Mouse (Mus musculus) forebrain, embryonic 16.5 days (tissue): ENCODE data around the gene Gm28308. TPM values are rescaled to one million over a fixed set of nuclear protein-coding genes. Genes with fewer than 3 reads are reported as not detected.

Experiments used
- ATAC-seq: fragments of 200-750 bp; cut with Nextera tagmentation; 2 replicates; pipeline ENCODE4 v1.8.0; 2017; ENCODE audit warnings: mild to moderate bottlenecking, moderate library complexity
- H3K27ac ChIP-seq: fragments of 300-500 bp; sonication (generic); 2 replicates; pipeline ENCODE4 v1.5.1; 2014; ENCODE audit warnings: low read length, control low read depth
- H3K27me3 ChIP-seq: fragments of 300-500 bp; sonication (generic); replicated peaks from 2 replicates; pipeline ENCODE4 v1.6.1; 2014; ENCODE audit warnings: low read length; ENCODE audit not compliant: control insufficient read depth, insufficient read depth
- H3K36me3 ChIP-seq: fragments of 300-500 bp; sonication (generic); 2 replicates; pipeline ENCODE4 v1.6.1; 2014; ENCODE audit not compliant: control insufficient read depth, insufficient read depth
- H3K4me1 ChIP-seq: fragments of 300-500 bp; sonication (generic); replicated peaks from 2 replicates; pipeline ENCODE4 v1.6.1; 2014; ENCODE audit warnings: low read length; ENCODE audit not compliant: control insufficient read depth, insufficient read depth
- H3K4me2 ChIP-seq: fragments of 300-500 bp; sonication (generic); 2 replicates; pipeline ENCODE4 v1.6.1; 2014; ENCODE audit warnings: mild to moderate bottlenecking, low read length, control low read depth
- H3K4me3 ChIP-seq: fragments of 300-500 bp; sonication (generic); replicated peaks from 2 replicates; pipeline ENCODE4 v1.5.1; 2014; ENCODE audit warnings: mild to moderate bottlenecking, low read length, control low read depth
- H3K9ac ChIP-seq: fragments of 300-500 bp; sonication (generic); replicated peaks from 2 replicates; pipeline ENCODE4 v1.6.1; 2014; ENCODE audit warnings: low read depth, low read length, control low read depth
- H3K9me3 ChIP-seq: fragments of 300-500 bp; sonication (generic); 2 replicates; pipeline ENCODE4 v1.6.1; 2016; ENCODE audit warnings: low read length; ENCODE audit not compliant: control insufficient read depth
- WGBS: fragments of 180-500 bp; shearing (Covaris S2); extraction: QIAGEN DNeasy Blood & Tissue Kit; methylation state at CpG from one replicate; pipeline ENCODE4 v1.1.7; 2014; 5-methylcytosine and 5-hydroxymethylcytosine counted together
- polyA plus RNA-seq: library from polyadenylated mRNA; unstranded; fragments of >200 nt; fragmentation: Nextera tagmentation; extraction: Ambion mirVana; gene quantifications from 2 replicates; pipeline ENCODE4 v1.2.1, GENCODE M21; 2015

Gm28308 gene
- polyA plus RNA-seq, 1 experiment from 2014 or later = not detected

DNA sequence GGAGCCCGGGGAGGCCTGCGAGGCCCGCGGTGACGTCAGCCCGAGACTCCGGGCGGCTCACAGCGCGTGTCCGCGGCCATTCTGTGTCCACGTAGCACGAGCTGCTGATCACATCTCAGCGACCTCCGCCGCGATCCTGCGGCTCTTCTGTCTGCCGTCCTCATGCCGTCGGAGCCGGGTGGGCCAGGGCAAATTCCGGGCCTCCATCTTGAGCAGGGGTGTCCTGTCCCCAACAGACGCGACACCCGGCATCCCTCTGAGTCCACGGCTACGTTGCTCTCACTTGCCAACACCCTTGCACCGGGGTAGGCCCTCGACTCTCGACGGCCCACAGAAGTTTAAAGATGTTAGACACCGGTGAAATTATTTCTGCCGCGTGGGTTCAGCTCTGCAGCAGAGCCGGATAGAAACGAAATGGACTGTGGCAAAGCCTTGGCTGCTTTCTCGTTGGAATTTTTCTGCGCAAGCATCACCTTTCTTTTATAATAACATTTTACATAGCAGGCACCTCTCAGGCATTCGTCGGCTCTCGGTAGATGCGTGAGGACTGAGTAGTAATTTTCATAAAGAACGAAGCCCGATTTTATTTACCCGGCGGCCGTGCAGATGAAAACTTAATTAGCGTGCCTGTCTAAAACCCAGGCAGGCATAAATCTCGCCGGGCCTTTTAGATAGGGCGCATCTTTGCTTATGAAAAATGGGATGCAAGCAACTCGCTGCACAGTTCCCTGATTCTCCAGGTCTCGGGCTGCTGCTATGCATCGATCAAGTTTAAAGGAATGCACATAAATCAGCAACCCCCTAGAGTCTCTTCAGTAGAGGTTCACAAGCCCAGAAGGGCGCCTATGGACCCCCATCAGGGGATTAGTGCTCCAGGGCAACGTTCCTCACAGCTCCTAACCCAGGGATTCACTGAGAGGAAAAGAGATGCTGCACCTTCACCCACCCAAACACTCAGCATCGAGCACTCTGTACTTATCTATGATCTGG is 40.7 kb upstream of the Gm28308 start:
- H3K4me3 ChIP-seq = no peak overlapping the region
- H3K9me3 ChIP-seq = no peaks in the 10 kb centered on the region
- H3K36me3 ChIP-seq = no peaks in the 10 kb centered on the region
- peaks cover 76% of the 10 kb centered on the region for H3K27me3 ChIP-seq
- no peak for ATAC-seq
- H3K9ac ChIP-seq = no peak overlapping the region
- H3K4me1 ChIP-seq = peaks cover 4% of the 10 kb centered on the region; the same call in 1 of the 2 replicates
- no peak overlapping the region for H3K27ac ChIP-seq
- no peak overlapping the region for H3K4me2 ChIP-seq
- under 1% methylated on average over 59 of the region's 59 CpGs for WGBS

DNA sequence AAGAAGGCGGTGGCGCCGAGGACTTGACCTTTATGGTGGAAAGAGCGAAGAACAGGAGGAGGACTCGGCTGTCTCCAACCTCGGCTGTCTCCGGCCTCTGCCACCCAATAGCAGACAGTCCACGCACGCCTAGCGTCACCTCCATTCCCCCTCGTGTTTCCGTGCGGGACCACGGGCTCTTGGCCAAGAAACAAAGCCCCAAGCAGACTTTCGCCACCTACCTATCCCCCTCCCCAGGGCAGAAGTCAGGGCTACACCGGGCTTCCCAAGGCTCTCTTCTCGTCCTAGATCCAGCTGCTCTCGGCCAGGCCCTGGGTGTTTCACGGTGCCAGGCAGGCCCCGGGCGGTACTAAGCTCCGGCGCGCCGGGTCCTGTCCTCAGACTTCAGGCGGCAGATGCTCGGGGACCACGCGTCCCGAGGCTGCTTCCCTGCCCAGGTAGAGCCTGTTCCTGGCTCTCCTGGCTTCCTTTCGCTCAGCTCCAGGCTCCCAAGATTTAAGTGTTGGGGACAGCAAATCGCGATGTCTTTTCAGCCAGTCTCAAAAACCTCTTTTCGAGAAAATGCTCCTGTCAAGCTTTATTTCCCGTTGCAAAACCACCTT is 39.7 kb upstream of the Gm28308 start:
- H3K4me3 ChIP-seq = no peak overlapping the region
- H3K9me3 ChIP-seq = no peaks in the 10 kb centered on the region
- no peak for ATAC-seq
- H3K36me3 ChIP-seq = no peaks in the 10 kb centered on the region
- H3K27me3 ChIP-seq = peaks cover 77% of the 10 kb centered on the region
- H3K27ac ChIP-seq = no peak overlapping the region
- H3K4me1 ChIP-seq = peaks cover 4% of the 10 kb centered on the region; the same call in 1 of the 2 replicates
- H3K9ac ChIP-seq = no peak overlapping the region
- no peak overlapping the region for H3K4me2 ChIP-seq
- under 1% methylated on average over 35 of the region's 35 CpGs for WGBS

DNA sequence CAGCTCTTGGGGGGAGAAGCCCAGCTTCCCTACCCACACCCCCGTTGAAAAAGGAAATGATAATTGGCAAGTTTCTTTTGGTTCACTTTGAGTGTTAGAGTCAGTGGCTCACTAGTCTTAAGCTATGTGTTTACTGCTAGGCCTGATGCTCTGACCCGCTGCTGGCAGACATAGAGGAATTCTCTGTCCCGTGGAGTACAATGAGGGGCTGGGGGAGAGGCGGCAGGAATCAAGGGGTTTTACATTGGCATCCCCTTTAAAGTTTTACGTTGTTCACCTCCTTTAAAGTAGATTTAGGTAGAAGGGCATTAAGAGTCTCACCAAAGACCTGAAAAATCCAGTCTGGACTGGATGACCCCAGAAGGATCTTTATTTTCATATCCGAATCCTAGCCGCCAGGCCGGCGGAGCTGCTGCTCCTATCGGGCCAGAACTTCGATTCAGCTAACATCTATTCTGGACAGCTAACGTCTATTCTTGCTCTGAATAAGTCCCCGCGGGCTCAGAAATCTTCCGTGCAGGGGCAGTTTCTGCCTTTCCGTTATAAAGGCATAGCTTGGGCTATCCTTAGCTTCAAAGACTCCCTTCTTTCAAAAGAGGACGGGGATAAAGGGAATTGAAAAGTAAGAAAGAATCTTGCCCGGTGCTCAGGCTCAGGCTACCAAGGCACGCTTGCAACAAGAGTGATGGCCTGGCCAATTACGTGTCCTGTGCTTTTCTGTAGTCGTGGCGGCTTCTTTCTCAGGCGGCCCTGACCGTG is 39.1 kb upstream of the Gm28308 start:
- no peaks in the 10 kb centered on the region for H3K36me3 ChIP-seq
- 1% methylated on average over 24 of the region's 24 CpGs for WGBS
- no peak overlapping the region for H3K4me3 ChIP-seq
- no peaks in the 10 kb centered on the region for H3K9me3 ChIP-seq
- no peak overlapping the region for H3K9ac ChIP-seq
- H3K27me3 ChIP-seq = peaks cover 77% of the 10 kb centered on the region
- H3K4me2 ChIP-seq = no peak overlapping the region
- no peak overlapping the region for H3K27ac ChIP-seq
- peaks cover 4% of the 10 kb centered on the region; the same call in 1 of the 2 replicates for H3K4me1 ChIP-seq
- ATAC-seq = no peak

DNA sequence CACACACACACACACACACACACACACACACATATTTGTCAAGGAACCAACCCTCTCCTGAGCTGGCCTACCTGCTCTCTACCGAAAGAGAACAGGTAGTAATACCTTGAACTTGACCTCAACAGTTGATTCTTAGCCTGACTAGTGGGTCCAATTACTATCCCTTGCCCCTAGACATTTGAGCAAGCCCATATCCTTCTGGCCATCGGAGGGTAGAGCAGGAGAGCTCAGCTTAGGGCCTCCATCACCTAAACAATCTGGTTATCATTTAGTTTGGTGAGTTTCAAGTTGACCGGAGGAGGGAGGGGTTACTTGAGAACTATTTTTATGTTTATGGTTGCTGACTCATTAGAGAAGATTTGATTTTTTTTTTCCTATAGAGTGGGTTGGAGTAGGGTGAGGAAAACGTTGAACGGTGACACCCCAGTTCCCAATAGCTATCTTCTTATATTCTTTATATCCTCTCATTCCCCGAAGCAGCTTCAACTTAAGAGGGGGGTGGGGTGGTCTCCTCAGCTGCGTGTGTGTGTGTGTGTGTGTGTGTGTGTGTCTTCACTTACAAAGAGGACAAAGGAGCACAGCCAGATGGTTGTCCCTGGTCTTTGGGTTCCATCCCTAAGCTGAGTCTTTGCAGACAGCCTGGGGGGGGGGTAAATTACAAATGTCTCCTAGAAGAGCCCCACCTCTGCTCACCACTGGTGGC is 38.2 kb upstream of the Gm28308 start:
- H3K4me1 ChIP-seq = peaks cover 4% of the 10 kb centered on the region; the same call in 1 of the 2 replicates
- 8% methylated on average over 7 of the region's 7 CpGs for WGBS
- H3K4me2 ChIP-seq = no peak overlapping the region
- no peak overlapping the region for H3K9ac ChIP-seq
- H3K27me3 ChIP-seq = peaks cover 77% of the 10 kb centered on the region
- H3K9me3 ChIP-seq = no peaks in the 10 kb centered on the region
- no peaks in the 10 kb centered on the region for H3K36me3 ChIP-seq
- ATAC-seq = no peak
- no peak overlapping the region for H3K27ac ChIP-seq
- H3K4me3 ChIP-seq = no peak overlapping the region

DNA sequence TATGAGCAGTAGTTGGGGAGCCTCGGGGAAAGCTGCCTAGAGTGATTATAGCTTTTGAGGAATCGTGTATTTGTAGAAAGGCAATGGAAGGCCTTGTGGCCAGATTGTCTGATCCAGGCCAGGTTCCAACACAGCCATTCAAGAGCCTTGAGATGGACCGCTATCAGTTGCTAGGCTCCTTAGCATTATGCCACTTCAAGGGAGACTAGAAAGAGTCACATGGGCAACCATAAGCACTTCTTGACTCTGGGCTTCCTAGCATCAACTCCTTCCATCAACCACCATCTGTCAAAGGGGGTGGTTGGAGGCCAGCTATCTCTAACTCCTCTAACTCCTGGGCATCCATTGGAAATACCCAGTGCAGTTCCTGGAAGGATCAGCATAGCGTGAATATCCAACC is 36.7 kb upstream of the Gm28308 start:
- WGBS = 1% methylated on average over 4 of the region's 4 CpGs
- no peak for ATAC-seq

DNA sequence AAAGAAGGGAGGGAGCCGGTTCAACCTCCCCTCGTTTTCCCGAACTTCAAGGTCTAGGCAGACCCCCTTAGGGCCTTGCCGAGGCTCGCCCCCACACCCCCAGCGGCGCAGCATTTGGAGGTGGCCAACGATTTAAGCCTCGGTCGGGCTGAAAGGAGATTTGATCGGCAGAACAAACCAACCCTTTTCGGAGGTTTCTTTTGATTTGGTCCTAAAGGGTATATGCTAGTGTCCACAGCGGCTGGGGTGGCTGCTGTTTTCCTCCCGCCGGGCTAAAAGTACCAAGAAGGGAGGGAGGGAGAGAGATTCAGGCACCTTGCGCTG is 36.2 kb upstream of the Gm28308 start:
- peaks cover 4% of the 10 kb centered on the region; the same call in 1 of the 2 replicates for H3K4me1 ChIP-seq
- peaks cover 86% of the 10 kb centered on the region for H3K27me3 ChIP-seq
- no peak overlapping the region for H3K4me2 ChIP-seq
- H3K36me3 ChIP-seq = no peaks in the 10 kb centered on the region
- no peak for ATAC-seq
- no peak overlapping the region for H3K9ac ChIP-seq
- H3K27ac ChIP-seq = no peak overlapping the region
- WGBS = under 1% methylated on average over 16 of the region's 16 CpGs
- no peaks in the 10 kb centered on the region for H3K9me3 ChIP-seq
- H3K4me3 ChIP-seq = no peak overlapping the region

More for the DNA sequence above, 36.7 kb upstream of the Gm28308 start:
- H3K9ac ChIP-seq = no peak overlapping the region
- H3K9me3 ChIP-seq = no peaks in the 10 kb centered on the region
- no peak overlapping the region for H3K4me2 ChIP-seq
- H3K4me1 ChIP-seq = peaks cover 4% of the 10 kb centered on the region; the same call in 1 of the 2 replicates
- no peaks in the 10 kb centered on the region for H3K36me3 ChIP-seq
- no peak overlapping the region for H3K4me3 ChIP-seq
- H3K27ac ChIP-seq = no peak overlapping the region
- peaks cover 82% of the 10 kb centered on the region for H3K27me3 ChIP-seq

DNA sequence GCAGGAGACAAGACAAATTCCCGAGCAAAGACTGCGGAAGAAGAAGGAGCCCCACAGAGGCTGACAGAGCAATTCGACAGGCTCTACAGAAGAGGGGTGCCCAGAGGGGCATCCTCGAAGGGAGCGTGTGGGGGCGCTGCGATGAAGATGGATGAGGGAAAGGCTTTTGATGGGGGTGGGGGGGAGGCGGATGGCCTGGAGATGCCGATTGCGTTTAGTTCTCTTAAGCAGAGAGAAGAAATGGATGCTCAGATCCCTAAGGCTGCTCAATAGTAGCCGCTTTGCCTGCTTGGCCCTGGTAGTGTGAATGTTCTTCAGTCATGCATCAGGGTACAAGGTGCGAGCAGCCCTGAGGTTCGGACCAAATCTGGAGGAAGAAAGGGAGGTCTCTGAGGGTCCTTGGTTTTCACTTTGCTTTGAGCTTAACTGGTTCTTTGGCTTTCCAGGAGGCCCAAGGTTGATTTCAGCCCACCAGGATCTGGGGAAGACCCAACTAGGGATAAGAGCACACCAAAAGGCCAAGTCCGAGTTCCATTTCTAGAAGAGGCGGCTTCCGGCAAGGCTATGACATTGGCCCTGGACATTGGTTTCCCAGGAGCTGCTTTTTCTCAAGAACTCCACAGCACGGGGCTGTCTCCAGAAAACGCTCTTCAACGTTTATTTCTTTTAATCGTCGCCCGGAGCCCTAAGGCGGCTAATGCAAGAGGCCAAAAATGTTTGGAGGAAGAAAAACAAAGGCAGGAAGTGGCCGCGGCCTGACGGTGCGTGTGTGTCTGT is 35.7 kb upstream of the Gm28308 start:
- Histone ChIP-seq H3K4me3 (no peak overlapping the region), H3K9me3 (no peaks in the 10 kb centered on the region), H3K27me3 (peaks cover 87% of the 10 kb centered on the region), H3K27ac (no peak overlapping the region), H3K4me2 (no peak overlapping the region), H3K36me3 (no peaks in the 10 kb centered on the region), H3K4me1 (peaks cover 4% of the 10 kb centered on the region; the same call in 1 of the 2 replicates), H3K9ac (no peak overlapping the region)
- ATAC-seq = no peak
- WGBS = 2% methylated on average over 27 of the region's 27 CpGs

DNA sequence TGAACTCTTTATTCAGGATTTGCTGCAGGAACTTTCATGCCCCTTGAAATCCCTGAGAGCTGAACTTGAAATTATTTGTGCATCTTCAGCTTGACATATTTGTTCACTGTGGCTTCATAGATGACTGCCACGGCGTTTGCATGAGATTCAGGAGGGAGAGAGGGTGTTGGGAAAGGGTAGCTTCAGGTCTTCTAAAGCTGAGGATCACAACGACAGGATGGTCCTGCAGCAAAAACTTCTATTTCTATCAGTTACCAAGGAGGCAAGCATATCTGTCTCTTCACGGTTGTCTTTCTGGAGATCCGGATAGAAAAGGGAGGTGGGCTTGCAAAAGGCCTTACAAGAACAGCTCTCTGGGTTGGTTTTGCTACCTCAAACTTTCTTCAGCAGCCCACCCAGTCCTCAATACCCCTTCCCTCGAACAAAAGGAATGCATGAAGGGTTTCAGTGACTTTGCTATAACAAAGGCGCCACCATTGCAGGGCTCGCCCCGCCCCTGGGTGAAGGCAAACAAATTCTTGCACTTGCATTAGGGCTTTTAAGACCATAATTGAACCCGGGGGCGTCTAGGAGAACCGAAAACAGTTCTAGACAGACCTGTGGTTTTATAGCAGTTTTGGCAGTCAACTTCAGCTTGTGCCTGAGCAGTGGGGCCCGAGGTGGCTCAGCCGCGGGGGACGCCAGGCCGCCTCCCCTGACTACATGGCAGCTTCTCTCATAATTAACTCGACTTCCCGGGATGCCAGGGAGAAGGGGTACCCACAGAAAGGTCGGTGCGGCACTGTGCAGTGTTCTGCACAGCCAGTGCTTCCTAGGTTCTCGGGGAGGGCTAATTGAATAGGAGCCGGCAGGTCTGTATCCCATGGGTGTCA is 34.9 kb upstream of the Gm28308 start:
- Histone ChIP-seq H3K4me2 (no peak overlapping the region), H3K4me1 (no peaks in the 10 kb centered on the region), H3K4me3 (no peak overlapping the region), H3K27ac (no peak overlapping the region), H3K36me3 (no peaks in the 10 kb centered on the region), H3K27me3 (peaks cover 89% of the 10 kb centered on the region), H3K9ac (no peak overlapping the region), H3K9me3 (no peaks in the 10 kb centered on the region)
- ATAC-seq = no peak
- 3% methylated on average over 23 of the region's 23 CpGs for whole genome bisulfite sequencing
